Mouse (Mus musculus): ENCODE measurements around the gene Lypd5. TPM values are rescaled to one million over a fixed set of nuclear protein-coding genes. Genes with fewer than 3 reads are reported as not detected.
"Not testable (repeated sequence)": the region's sequence is repeated elsewhere in the genome, so short reads cannot be mapped to it uniquely, and the experiment has no call there.

Lypd5 gene
- polyA plus RNA-seq, 1 experiment, result not detected

DNA sequence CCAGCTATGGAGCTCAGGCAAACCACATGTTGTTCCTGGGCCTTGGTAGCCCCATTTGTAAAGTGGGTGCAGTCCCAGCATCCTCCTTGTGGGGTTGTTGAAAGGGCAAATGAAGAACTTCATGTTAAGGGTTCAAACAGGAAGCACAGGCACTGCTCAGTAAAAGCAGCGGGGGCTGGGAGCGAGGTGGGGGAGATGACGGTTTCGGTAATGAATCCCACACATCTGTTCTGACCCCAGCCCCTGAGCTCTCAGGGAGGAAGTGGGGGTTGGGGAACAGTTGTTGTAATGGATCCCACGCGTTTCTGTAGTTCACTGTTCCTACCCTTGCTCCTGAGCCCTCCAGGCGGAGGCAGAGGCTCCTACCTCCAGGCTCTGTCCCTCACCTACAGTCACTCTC, 30.9 kb downstream of the Lypd5 start:
- no peak for DNase-seq (ENCODE audit: extremely low spot score in 1 of 2, low spot score in 1 of 2)

DNA sequence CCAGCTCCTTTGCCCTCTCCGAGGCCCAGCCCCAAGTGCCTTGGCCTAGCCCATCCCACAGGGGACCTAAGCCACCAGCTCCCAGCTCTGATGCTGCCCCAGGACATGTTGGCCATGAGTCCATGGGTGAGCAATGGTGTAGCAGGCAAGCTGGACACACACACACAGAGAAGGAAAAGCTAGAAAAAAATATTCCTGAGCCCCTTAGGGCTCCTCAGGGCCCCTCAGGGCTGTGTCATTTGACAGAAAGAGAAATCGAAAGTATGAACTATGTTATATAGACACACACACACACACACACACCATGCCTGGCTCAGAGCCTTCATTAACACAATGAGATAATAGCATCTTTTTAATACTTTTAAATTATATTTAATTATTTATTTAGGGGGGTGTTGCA, 31.4 kb downstream of the Lypd5 start:
- DNase-seq (ENCODE audit: extremely low spot score in 1 of 2, low spot score in 1 of 2), result no peak

DNA sequence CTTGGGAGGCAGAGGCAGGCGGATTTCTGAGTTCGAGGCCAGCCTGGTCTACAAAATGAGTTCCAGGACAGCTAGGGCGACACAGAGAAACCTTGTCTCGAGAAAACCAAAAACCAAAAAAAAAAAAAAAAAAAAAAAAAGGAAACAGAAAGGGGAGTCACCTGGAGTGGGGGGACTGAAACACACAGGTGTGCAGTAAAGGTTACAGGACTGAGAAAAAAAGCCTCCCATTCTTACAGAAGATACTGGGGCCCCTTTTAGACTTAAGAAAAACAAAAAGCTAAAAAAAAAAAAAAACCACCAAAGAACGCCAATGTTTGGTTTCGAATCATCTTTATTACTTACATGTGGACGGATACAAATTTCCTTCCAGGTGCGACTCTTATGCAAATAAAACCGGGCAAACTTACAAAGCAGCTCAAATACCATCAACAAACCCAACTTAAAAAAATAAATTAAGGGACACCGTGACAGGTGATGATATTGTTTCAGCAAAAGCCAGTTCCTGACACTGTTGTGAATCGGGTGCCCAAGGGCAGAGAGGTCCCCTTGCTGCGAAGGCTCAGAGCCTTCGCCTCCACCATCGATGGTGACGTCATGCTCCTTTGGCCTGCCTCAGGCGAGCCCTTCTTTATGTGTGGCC, 33.9 kb downstream of the Lypd5 start:
- DNase-seq (ENCODE audit: extremely low spot score in 1 of 2, low spot score in 1 of 2), result no peak

DNA sequence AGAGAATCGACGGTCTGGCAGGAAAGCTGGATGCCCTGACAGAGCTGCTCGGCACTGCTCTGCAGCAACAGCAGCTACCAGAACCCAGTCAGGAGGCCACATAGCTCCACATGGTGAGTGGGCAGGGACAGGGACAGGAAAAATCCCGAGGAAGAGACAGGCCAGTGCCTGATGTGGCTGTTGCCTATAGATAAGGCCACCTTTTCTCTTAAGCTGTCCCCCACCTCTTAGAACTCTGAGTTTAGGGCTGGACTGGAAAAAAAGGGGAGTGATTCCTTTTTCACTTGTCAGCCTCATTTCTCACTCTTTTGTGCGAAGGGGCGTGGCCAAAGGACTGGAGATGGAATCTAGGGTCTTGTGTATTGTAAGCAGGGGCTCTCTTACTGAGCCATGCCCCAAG, 35.1 kb downstream of the Lypd5 start:
- DNase-seq (ENCODE audit: extremely low spot score in 1 of 2, low spot score in 1 of 2), result no peak

DNA sequence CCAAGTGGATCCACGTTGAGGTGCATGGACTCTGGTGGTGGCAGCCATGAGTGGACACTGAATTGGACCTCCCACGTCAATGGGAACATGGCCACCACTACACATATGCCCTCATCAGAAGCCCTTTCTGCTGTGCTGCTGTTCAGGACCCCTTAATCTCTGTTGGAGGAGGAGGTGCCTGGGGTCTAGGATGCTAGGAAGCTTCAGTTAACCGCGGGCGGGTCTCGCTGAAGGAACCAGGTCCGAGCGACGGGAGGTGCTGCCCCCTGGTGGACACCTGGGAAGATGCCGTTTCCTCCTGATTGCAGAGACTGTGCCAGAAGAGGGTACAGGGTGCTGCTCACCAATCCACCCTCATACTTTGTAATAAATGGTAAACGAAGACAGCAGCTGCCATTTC, 35.8 kb downstream of the Lypd5 start:
- peak in 1 of 2 experiments; percentile 78 for DNase-seq (ENCODE audit: extremely low spot score in 1 of 2, low spot score in 1 of 2)

DNA sequence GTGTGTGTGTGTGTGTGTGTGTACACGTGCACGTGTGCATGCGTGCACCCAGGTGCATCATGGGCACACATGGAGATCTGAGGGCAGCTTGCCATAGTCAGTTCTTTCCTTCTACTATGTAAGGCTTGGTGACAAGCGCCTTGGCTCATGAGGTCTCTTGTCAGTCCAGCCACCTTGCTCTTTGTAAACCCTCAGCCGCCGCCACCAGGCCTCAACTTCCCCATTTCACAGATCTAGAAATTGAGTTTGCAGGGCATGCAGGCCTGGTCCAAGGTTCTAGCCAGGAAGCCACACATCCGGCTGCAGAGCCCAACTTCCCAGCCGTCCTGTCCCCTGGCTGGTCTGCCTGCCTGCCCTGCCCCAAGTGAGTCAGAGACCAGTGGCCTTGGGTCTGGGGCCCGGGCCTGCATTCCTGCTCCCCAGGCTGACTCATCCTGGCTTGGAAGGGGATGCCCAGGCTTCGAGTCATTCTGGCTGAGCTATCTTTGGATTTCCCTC, 38.1 kb downstream of the Lypd5 start:
- DNase-seq (ENCODE audit: extremely low spot score in 1 of 2, low spot score in 1 of 2), result no peak

DNA sequence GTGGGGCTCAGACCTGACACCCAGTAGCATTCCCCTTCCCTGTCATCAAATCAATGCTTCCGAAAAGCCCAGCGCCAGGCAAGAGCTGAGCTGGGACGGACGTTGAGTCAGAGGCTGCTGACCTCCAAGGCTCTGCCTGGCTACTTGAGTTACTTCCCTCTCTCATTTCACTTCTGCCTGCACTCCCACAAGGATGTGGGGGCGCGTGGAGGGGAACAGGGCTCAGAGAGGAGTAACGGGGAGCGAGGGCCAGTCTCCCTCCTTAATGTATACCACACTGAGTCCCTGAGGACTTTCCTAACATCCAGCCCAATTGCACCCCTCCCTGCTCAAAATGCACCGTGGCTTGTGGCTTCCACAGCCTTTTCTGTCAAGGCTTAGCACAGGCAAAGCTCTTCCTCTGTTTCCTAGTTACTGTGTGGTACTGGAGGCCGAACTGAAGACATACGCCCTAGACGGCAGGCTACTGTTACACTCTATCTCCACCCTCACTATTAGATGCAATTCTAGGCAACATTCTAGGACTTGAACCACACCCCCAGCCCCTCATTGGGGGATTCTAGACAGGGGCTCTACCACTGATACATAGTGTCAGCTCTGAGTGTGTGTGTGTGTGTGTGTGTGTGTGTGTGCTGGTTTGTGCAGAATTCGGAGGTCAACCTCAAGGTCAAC, 40.7 kb downstream of the Lypd5 start:
- no peak for DNase-seq (ENCODE audit: extremely low spot score in 1 of 2, low spot score in 1 of 2)

DNA sequence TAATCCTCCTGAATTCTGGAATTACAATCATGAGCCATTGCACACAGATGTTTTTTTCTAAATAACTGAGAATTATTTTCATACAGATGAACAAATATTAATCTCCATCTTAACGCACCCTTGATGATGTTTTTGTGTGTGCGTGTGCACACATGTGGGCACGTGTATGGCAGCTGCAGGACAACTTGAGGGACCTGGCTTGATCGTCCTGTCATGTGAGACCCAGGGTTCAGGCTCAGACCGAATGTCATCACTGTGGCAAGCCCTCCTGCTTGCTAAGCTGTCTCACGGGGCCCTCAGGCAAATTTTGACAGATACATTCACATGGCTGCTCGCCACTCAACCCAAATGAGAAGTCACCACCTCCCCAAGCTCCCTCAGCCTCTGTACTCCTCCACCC, 41.5 kb downstream of the Lypd5 start:
- no peak for DNase-seq (ENCODE audit: extremely low spot score in 1 of 2, low spot score in 1 of 2)

DNA sequence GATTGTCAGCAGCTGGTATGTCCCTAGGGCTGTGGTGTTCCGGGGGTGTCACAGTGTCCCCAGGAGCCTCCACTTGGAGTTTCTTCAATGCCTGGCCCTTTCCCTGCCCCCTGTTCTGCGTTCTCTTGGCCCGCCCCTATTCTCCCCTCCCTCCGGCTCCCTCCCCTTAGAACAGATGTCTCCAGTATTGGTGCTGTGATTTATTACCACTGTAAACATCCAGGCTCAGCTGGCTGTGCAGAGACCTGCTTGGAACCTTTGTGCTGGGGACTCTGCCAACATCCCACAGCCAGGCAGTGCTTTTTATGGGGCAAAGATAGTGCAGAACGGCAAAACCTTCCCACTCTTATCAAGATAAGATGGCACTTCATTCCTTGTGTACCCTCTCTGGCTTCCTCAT, 42.1 kb downstream of the Lypd5 start:
- peak in 1 of 2 experiments; percentile 23 for DNase-seq (ENCODE audit: extremely low spot score in 1 of 2, low spot score in 1 of 2)

DNA sequence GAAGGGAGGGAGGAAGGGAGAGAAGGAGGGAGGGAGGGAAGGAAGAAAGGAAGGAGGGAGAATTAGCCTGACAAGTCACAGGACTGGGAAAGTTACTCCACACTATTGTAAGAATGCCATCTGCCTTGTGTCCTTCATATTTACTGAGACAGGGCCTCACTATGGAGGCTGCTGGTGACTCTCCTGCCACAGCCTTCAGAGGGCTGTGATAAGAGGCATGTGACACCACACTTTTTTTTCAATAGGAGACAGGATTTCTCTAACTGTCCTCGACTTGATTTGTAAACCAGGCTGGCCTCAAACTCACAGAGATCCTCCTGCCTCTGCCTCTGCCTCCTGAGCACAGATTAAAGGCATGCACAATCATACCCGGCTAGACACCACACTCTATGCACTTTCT, 42.7 kb downstream of the Lypd5 start:
- no peak for DNase-seq (ENCODE audit: extremely low spot score in 1 of 2, low spot score in 1 of 2)

DNA sequence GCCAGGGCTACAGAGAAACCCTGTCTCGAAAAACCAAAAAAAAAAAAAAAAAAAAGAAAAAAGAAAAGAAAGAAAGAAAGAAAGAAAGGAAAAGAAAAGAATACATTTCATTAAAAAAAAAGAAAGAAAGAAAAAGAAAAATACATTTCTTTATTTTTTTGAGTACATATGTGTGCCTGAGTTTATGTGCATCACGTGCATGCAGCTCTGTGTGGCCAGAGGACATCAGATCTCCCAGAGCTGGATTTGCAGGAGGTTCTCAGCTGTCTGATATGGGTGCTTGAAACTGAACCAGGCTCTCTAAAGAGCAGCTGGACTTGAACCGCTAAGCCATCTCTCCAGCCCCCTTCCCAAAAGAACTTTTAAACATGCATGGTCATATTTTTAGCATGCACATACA, 45.1 kb downstream of the Lypd5 start:
- no peak for DNase-seq (ENCODE audit: extremely low spot score in 1 of 2, low spot score in 1 of 2)

DNA sequence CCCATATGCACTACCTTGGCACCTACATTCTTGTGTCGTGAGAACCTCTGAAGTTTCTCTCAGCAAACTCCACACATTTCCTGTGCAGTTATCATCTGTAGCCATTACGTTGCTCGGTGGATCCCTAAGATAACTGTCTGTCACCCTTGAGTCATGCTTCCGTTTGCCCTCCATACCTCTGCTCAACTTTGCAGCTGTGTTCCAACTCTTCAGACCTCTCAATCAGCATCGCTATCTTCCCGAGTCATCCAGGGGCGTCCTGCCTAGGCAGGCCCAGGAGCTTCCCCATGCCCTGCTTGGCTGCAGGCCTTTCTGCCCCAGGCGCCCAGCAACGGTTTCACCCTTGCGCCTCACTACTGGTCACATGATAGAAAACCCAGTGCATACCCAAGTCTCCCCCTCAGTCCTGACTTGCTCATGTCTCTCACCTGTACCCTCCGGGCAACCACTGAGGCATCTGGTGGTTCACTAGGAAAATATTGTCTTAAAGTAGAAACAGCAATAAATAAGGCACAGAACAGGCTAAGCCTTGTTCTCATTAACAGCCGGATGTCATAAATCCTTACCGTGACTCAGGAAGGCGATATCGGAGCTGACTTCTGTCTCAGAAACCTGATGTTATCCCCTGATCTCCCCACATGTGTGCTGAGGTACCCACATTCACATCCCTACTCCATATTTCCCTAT, 45.6 kb downstream of the Lypd5 start:
- DNase-seq (ENCODE audit: extremely low spot score in 1 of 2, low spot score in 1 of 2), result no peak

DNA sequence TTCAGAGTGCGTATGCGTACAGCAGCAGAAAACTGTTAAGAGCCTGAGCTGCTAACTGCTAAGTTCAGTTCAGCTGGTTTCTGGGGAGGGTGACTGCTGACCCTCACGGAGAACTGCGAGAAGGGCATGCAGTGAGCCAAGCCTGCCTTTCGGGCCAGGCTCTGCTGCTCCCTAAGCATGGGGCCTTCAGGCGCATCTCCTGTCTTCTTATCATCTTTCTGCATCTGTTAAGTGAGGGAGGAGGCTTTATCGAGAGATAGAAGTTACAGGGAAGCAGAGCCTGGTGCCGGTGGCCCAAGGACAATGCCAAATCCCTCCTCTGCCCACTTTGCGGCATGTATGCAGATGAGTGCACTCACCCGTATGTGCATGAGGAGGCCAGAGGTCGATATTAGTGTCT, 47.8 kb downstream of the Lypd5 start:
- DNase-seq (ENCODE audit: extremely low spot score in 1 of 2, low spot score in 1 of 2), result no peak

DNA sequence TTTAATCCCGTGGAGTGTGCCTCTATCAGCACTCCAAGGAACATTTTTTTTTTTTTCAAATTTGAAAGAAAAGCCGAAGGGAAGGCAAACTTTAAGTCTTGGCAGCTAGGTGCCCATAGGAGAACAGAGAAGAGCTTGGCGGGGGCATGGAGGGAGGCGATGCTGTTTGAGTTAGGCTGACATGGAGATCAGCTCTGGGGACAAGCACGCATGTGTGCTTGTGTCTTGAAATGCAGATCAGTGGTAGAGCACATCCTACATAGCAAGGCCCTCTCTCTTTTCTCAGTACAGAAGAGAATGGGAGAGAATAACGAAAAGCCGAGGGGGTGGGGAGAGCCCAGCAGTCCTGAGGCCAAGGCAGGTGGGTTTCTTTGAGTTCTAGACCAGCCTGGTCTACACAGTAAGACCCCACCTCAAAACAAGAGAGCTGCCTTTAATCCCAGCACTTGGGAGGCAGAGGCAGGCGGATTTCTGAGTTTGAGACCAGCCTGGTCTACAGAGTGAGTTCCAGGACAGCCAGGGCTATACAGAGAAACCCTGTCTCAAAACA, 49.4 kb downstream of the Lypd5 start:
- DNase-seq (ENCODE audit: extremely low spot score in 1 of 2, low spot score in 1 of 2), result no peak

DNA sequence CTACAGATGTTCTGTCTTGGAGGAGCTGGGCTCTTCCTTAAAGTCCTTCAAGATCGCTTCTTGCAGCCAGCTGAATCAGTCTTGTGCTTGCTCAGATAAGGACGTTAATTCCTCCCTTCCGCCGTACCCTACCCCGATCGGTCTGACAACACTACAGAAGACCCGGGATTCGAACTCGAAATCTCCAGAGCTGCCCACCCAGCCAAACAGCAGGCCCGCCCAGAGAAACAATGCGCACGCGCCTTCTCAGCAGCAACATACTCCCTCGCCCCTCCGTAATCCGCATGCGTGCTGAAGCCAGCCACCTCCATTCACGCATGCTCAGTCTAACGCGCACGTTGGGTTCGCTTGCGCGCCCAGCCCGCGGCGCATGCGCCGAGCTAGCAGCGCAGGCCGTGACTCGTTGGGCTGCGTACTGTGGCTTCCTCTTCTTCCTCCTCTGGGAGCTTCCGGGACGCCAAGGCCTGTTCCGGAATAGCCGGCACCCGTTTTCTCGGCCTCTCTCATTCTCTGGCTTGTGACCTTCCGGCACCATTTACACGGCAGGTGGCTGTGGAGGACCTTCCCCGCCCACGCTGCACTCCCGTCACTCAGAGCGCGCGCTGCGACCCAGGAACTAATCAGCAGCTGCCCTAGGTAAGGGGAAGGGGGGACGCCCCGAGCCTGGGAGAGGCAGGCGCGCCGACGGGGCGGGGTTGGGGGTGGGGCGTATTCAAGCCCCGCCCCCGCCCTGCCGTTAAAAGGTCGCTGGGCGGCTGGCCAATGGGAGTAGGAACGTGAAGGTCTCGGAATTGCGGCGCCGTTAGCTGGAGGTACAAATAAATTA, 50.5 kb downstream of the Lypd5 start, which contains the start of gene Smg9:
Gene Smg9, plus strand, starts transcription at position 364 of the 826 bp plus-strand sequence.
- peak; percentile 95 to 98 for DNase-seq (ENCODE audit: extremely low spot score in 1 of 2, low spot score in 1 of 2)

DNA sequence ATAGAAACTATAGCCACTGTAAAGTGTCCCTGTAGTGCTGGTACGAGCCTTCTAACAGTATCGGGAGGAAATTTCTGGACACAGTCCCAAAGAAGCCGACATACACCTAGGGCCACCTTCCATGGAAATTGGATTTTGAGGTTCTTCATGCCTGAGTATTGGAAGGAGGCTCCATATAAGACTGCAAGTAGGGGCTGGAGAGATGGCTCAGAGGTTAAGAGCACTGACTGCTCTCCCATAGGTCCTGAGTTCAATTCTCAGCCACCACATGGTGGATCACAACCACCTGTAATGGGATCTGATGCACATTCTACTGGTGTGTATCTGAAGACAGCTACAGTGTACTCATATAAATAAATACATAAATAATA, 51.1 kb downstream of the Lypd5 start:
- no peak for DNase-seq (ENCODE audit: extremely low spot score in 1 of 2, low spot score in 1 of 2)

DNA sequence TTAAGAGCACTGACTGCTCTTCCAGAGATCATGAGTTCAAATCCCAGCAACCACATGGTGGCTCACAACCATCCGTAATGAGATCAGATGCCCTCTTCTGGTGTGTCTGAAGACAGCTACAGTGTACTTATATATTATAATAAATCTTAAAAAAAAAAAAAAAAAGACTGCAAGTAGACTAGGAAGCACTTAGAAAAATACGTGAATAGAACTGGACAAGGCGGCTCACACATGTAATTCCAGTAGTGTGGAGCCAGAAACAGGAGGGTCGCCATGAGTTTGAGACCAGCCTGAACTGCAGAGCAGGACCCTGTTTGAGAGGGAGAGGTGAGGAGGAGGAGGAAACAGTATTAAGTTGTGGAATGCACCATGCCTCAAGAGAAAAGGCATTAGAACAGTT, 51.5 kb downstream of the Lypd5 start:
- DNase-seq (ENCODE audit: extremely low spot score in 1 of 2, low spot score in 1 of 2), result not testable (repeated sequence)

DNA sequence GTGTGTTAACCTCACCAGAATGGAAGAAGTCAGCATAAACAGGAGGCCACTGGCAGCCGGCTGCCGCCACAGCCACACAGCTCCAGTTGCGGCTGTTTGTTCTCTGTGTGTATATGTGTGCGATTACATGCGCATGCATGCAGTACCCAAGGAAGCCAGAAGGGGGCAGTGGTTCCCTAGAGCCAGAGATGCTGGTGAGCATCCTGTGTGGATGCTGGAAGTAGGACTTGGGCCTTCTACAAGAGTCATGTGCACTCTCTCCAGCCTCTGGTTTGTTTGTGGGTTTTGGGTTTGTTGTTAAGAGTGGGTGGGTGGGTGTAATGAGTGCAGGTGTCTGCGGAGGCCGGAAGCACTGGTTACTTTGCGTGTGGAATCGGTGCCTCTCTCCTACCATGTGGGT, 53.9 kb downstream of the Lypd5 start:
- no peak for DNase-seq (ENCODE audit: extremely low spot score in 1 of 2, low spot score in 1 of 2)

Measured in frontal cortex, adult 2 months (tissue).